Mouse (Mus musculus) midbrain, embryonic 10.5 days (tissue): ENCODE measurements around the gene Nrxn3. TPM values are rescaled to one million over a fixed set of nuclear protein-coding genes. Genes with fewer than 3 reads are reported as not detected.
A peak's percentile ranks its signal among the peaks of the same experiment; 100 is the strongest.

Source experiments
- DNase-seq: peaks from one replicate; pipeline ENCODE4 v3.0.0-alpha.2; 2017; ENCODE audit warnings: low spot score
- H3K27ac ChIP-seq: fragments of 300-500 bp; sonication (generic); replicated peaks from 2 replicates; pipeline ENCODE4 v1.5.1; 2016; ENCODE audit warnings: mild to moderate bottlenecking
- H3K27me3 ChIP-seq: fragments of 300-500 bp; sonication (generic); 2 replicates; pipeline ENCODE4 v1.6.1; 2016; ENCODE audit warnings: low read depth, mild to moderate bottlenecking; ENCODE audit not compliant: poor library complexity, severe bottlenecking
- H3K36me3 ChIP-seq: fragments of 300-500 bp; sonication (generic); 2 replicates; pipeline ENCODE4 v1.6.1; 2016; ENCODE audit warnings: mild to moderate bottlenecking, moderate library complexity
- H3K4me1 ChIP-seq: fragments of 300-500 bp; sonication (generic); 2 replicates; pipeline ENCODE4 v1.6.1; 2016
- H3K4me3 ChIP-seq: fragments of 300-500 bp; sonication (generic); 2 replicates; pipeline ENCODE4 v1.5.1; 2016; ENCODE audit warnings: mild to moderate bottlenecking, moderate library complexity
- H3K9me3 ChIP-seq: fragments of 300-500 bp; sonication (generic); replicated peaks from 2 replicates; pipeline ENCODE4 v1.6.1; 2016; ENCODE audit warnings: mild to moderate bottlenecking
- WGBS: fragments of 180-500 bp; shearing (Covaris S2); methylation state at CpG from one replicate; pipeline ENCODE4 v1.1.7; 2016; 5-methylcytosine and 5-hydroxymethylcytosine counted together
- polyA plus RNA-seq: library from polyadenylated mRNA; unstranded; fragments of >200 nt; fragmentation: Nextera tagmentation; extraction: Ambion mirVana; gene quantifications from 2 replicates; pipeline ENCODE4 v1.2.1, GENCODE M21; 2016

The Nrxn3 gene
- polyA plus RNA-seq, result 5.2 and 18.0 TPM in 2 replicates

GRCm38 (mm10) chr12:88722691-88723070 is at the start of gene Nrxn3:
Nrxn3 (plus strand) TSS chr12:88722876.
- Histone ChIP-seq H3K27me3 (no peaks in the 10 kb centered on the region), H3K4me3 (peak within 1 kb of the TSS; percentile 55), H3K9me3 (no peaks in the 10 kb centered on the region), H3K4me1 (peaks cover 16% of the 10 kb centered on the region), H3K36me3 (no peaks in the 10 kb centered on the region), H3K27ac (peak within 1 kb of the TSS; percentile 64)
- DNase-seq, result peak; percentile 79
- 0% methylated on average over 9 of the region's 9 CpGs for WGBS

- 82% methylated on average over 10 of the region's 10 CpGs for WGBS
- no peak overlapping the region for H3K27ac ChIP-seq
- 0 out of 2 replicates have a peak, but pooled peaks cover 3% of the 10 kb centered on the region for H3K4me1 ChIP-seq
- H3K36me3 ChIP-seq, result no peaks in the 10 kb centered on the region
- H3K4me3 ChIP-seq, result no peak overlapping the region
- no peaks in the 10 kb centered on the region for H3K9me3 ChIP-seq
- no peak for DNase-seq
- no peaks in the 10 kb centered on the region for H3K27me3 ChIP-seq
Observed at GRCm38 (mm10) chr12:88704159-88704846, 18.4 kb upstream of the Nrxn3 start.

- 0 out of 2 replicates have a peak, but pooled peaks cover 3% of the 10 kb centered on the region for H3K4me1 ChIP-seq
- DNase-seq, result no peak
- no peak overlapping the region for H3K27ac ChIP-seq
- 76% methylated on average over 3 of the region's 3 CpGs for WGBS
- no peak overlapping the region for H3K4me3 ChIP-seq
- no peaks in the 10 kb centered on the region for H3K9me3 ChIP-seq
- H3K36me3 ChIP-seq, result no peaks in the 10 kb centered on the region
- H3K27me3 ChIP-seq, result no peaks in the 10 kb centered on the region
Observed at GRCm38 (mm10) chr12:88705959-88706358, 16.7 kb upstream of the Nrxn3 start.

- H3K9me3 ChIP-seq, result no peaks in the 10 kb centered on the region
- 90% methylated on average over 3 of the region's 3 CpGs for WGBS
- H3K27ac ChIP-seq, result no peak overlapping the region
- no peak for DNase-seq
- H3K4me1 ChIP-seq, result 0 out of 2 replicates have a peak, but pooled peaks cover 3% of the 10 kb centered on the region
- H3K4me3 ChIP-seq, result no peak overlapping the region
- no peaks in the 10 kb centered on the region for H3K36me3 ChIP-seq
- H3K27me3 ChIP-seq, result no peaks in the 10 kb centered on the region
Observed at GRCm38 (mm10) chr12:88707786-88708185, 14.9 kb upstream of the Nrxn3 start.

- Histone ChIP-seq H3K27ac (no peak overlapping the region), H3K4me3 (no peak overlapping the region), H3K27me3 (no peaks in the 10 kb centered on the region), H3K36me3 (no peaks in the 10 kb centered on the region), H3K9me3 (no peaks in the 10 kb centered on the region), H3K4me1 (0 out of 2 replicates have a peak, but pooled peaks cover 3% of the 10 kb centered on the region)
- peak; percentile 81 for DNase-seq
- 10% methylated on average over 11 of the region's 11 CpGs for WGBS
Observed at GRCm38 (mm10) chr12:88709223-88709622, 13.5 kb upstream of the Nrxn3 start.

GRCm38 (mm10) chr12:88713456-88713855 is 9.2 kb upstream of the Nrxn3 start:
- WGBS, result 88% methylated on average over 4 of the region's 4 CpGs
- H3K27me3 ChIP-seq, result no peaks in the 10 kb centered on the region
- DNase-seq, result no peak
- H3K27ac ChIP-seq, result no peak overlapping the region
- no peaks in the 10 kb centered on the region for H3K9me3 ChIP-seq
- no peaks in the 10 kb centered on the region for H3K36me3 ChIP-seq
- 0 out of 2 replicates have a peak, but pooled peaks cover 3% of the 10 kb centered on the region for H3K4me1 ChIP-seq
- no peak overlapping the region for H3K4me3 ChIP-seq

- peaks cover 16% of the 10 kb centered on the region for H3K4me1 ChIP-seq
- no peak overlapping the region; the same call in 1 of the 2 replicates for H3K27ac ChIP-seq
- 49% methylated on average over 3 of the region's 3 CpGs for WGBS
- H3K27me3 ChIP-seq, result no peaks in the 10 kb centered on the region
- no peaks in the 10 kb centered on the region for H3K9me3 ChIP-seq
- H3K36me3 ChIP-seq, result no peaks in the 10 kb centered on the region
- no peak for DNase-seq
- peak overlapping the region; percentile 55 for H3K4me3 ChIP-seq
Observed at GRCm38 (mm10) chr12:88722031-88722690, 515 bp upstream of the Nrxn3 start.

GRCm38 (mm10) chr12:88726316-88726715 is 3.6 kb downstream of the Nrxn3 start:
- Histone ChIP-seq H3K27ac (no peak overlapping the region), H3K9me3 (no peaks in the 10 kb centered on the region), H3K4me3 (no peak overlapping the region; the same call in 1 of the 2 replicates), H3K4me1 (peaks cover 16% of the 10 kb centered on the region), H3K27me3 (no peaks in the 10 kb centered on the region), H3K36me3 (no peaks in the 10 kb centered on the region)
- no peak for DNase-seq
- WGBS, result 92% methylated on average over 13 of the region's 13 CpGs

- Histone ChIP-seq H3K27ac (no peak overlapping the region), H3K4me3 (no peak overlapping the region)
Observed at GRCm38 (mm10) chr12:88726755-88727154, 4.1 kb downstream of the Nrxn3 start.

GRCm38 (mm10) chr12:88730720-88731119 is 8.0 kb downstream of the Nrxn3 start:
- Histone ChIP-seq H3K27me3 (no peaks in the 10 kb centered on the region), H3K4me1 (no peaks in the 10 kb centered on the region; the same call in 1 of the 2 replicates), H3K27ac (no peak overlapping the region), H3K4me3 (no peak overlapping the region), H3K9me3 (no peaks in the 10 kb centered on the region), H3K36me3 (no peaks in the 10 kb centered on the region)
- WGBS, result 50% methylated on average over 2 of the region's 2 CpGs
- no peak for DNase-seq

More at GRCm38 (mm10) chr12:88726755-88727154, 4.1 kb downstream of the Nrxn3 start:
- no peak for DNase-seq
- no peaks in the 10 kb centered on the region for H3K27me3 ChIP-seq
- no peaks in the 10 kb centered on the region for H3K9me3 ChIP-seq
- WGBS, result 81% methylated on average over 6 of the region's 6 CpGs
- peaks cover 16% of the 10 kb centered on the region for H3K4me1 ChIP-seq
- H3K36me3 ChIP-seq, result no peaks in the 10 kb centered on the region

- WGBS, result 41% methylated on average over 1 of the region's 1 CpGs
- H3K9me3 ChIP-seq, result no peaks in the 10 kb centered on the region
Observed at GRCm38 (mm10) chr12:88735045-88735444, 12.4 kb downstream of the Nrxn3 start.

GRCm38 (mm10) chr12:88737081-88737480 is 14.4 kb downstream of the Nrxn3 start:
- no peak overlapping the region for H3K27ac ChIP-seq
- H3K4me1 ChIP-seq, result no peaks in the 10 kb centered on the region
- no peaks in the 10 kb centered on the region for H3K9me3 ChIP-seq
- 87% methylated on average over 4 of the region's 4 CpGs for WGBS
- no peaks in the 10 kb centered on the region for H3K36me3 ChIP-seq
- no peak overlapping the region for H3K4me3 ChIP-seq
- H3K27me3 ChIP-seq, result no peaks in the 10 kb centered on the region
- DNase-seq, result no peak

More at GRCm38 (mm10) chr12:88735045-88735444, 12.4 kb downstream of the Nrxn3 start:
- no peak for DNase-seq
- H3K4me1 ChIP-seq, result no peaks in the 10 kb centered on the region; the same call in 1 of the 2 replicates
- no peaks in the 10 kb centered on the region for H3K36me3 ChIP-seq
- no peak overlapping the region for H3K27ac ChIP-seq
- H3K27me3 ChIP-seq, result no peaks in the 10 kb centered on the region
- H3K4me3 ChIP-seq, result no peak overlapping the region

- Histone ChIP-seq H3K4me1 (no peaks in the 10 kb centered on the region), H3K9me3 (no peaks in the 10 kb centered on the region), H3K27me3 (no peaks in the 10 kb centered on the region), H3K4me3 (no peak overlapping the region), H3K36me3 (no peaks in the 10 kb centered on the region), H3K27ac (no peak overlapping the region)
- DNase-seq, result no peak
- 76% methylated on average over 4 of the region's 4 CpGs for WGBS
Observed at GRCm38 (mm10) chr12:88738616-88739015, 15.9 kb downstream of the Nrxn3 start.
